Mouse (Mus musculus): ENCODE data around the gene Maml2. TPM values are rescaled to one million over a fixed set of nuclear protein-coding genes. Genes with fewer than 3 reads are reported as not detected.

Gene Maml2
- polyA plus RNA-seq, 1 experiment from 2014 or later, result 9.9 TPM

GRCm38 (mm10) chr9:13303976-13304375 lies 6.2 kb downstream of the Maml2 start:
- no peaks in the 10 kb centered on the region for H3K9me3 ChIP-seq (replicated peaks; ENCODE audit: control insufficient read depth, low read length, poor library complexity, severe bottlenecking)
- no peaks in the 10 kb centered on the region for H3K36me3 ChIP-seq (ENCODE audit: control insufficient read depth, insufficient read depth, low read length)
- ATAC-seq, result no peak
- no peaks in the 10 kb centered on the region for H3K27me3 ChIP-seq (ENCODE audit: control insufficient read depth, insufficient read depth, low read depth, low read length)
- H3K4me3 ChIP-seq (ENCODE audit: low read depth, low read length), result no peak overlapping the region
- H3K9ac ChIP-seq (ENCODE audit: low read depth, low read length), result no peak overlapping the region
- no peak overlapping the region for H3K27ac ChIP-seq (ENCODE audit: low read length)
- peaks cover 25% of the 10 kb centered on the region for H3K4me1 ChIP-seq (ENCODE audit: control insufficient read depth, insufficient read depth, low read length)
- WGBS, result 31% methylated on average over 6 of the region's 6 CpGs
- H3K4me2 ChIP-seq (ENCODE audit: low read length), result no peak overlapping the region

GRCm38 (mm10) chr9:13306471-13306870 lies 8.7 kb downstream of the Maml2 start:
- Histone ChIP-seq H3K4me2 (ENCODE audit: low read length) (no peak overlapping the region), H3K27ac (ENCODE audit: low read length) (no peak overlapping the region), H3K4me1 (ENCODE audit: control insufficient read depth, insufficient read depth, low read length) (peaks cover 27% of the 10 kb centered on the region), H3K36me3 (ENCODE audit: control insufficient read depth, insufficient read depth, low read length) (no peaks in the 10 kb centered on the region), H3K9me3 (replicated peaks; ENCODE audit: control insufficient read depth, low read length, poor library complexity, severe bottlenecking) (no peaks in the 10 kb centered on the region), H3K4me3 (ENCODE audit: low read depth, low read length) (no peak overlapping the region), H3K27me3 (ENCODE audit: control insufficient read depth, insufficient read depth, low read depth, low read length) (no peaks in the 10 kb centered on the region), H3K9ac (ENCODE audit: low read depth, low read length) (no peak overlapping the region)
- no peak for ATAC-seq
- WGBS, result 87% methylated on average over 3 of the region's 3 CpGs

GRCm38 (mm10) chr9:13307226-13307625 lies 9.5 kb downstream of the Maml2 start:
- H3K27ac ChIP-seq (ENCODE audit: low read length), result no peak overlapping the region
- H3K4me1 ChIP-seq (ENCODE audit: control insufficient read depth, insufficient read depth, low read length), result peaks cover 21% of the 10 kb centered on the region
- no peak overlapping the region for H3K9ac ChIP-seq (ENCODE audit: low read depth, low read length)
- H3K27me3 ChIP-seq (ENCODE audit: control insufficient read depth, insufficient read depth, low read depth, low read length), result no peaks in the 10 kb centered on the region
- H3K36me3 ChIP-seq (ENCODE audit: control insufficient read depth, insufficient read depth, low read length), result no peaks in the 10 kb centered on the region
- WGBS, result 21% methylated on average over 4 of the region's 4 CpGs
- no peak for ATAC-seq
- no peaks in the 10 kb centered on the region for H3K9me3 ChIP-seq (replicated peaks; ENCODE audit: control insufficient read depth, low read length, poor library complexity, severe bottlenecking)
- no peak overlapping the region for H3K4me3 ChIP-seq (ENCODE audit: low read depth, low read length)
- H3K4me2 ChIP-seq (ENCODE audit: low read length), result no peak overlapping the region

- no peak overlapping the region for H3K9ac ChIP-seq (ENCODE audit: low read depth, low read length)
- H3K36me3 ChIP-seq (ENCODE audit: control insufficient read depth, insufficient read depth, low read length), result no peaks in the 10 kb centered on the region
- no peak overlapping the region for H3K4me3 ChIP-seq (ENCODE audit: low read depth, low read length)
- H3K9me3 ChIP-seq (replicated peaks; ENCODE audit: control insufficient read depth, low read length, poor library complexity, severe bottlenecking), result no peaks in the 10 kb centered on the region
- H3K27me3 ChIP-seq (ENCODE audit: control insufficient read depth, insufficient read depth, low read depth, low read length), result no peaks in the 10 kb centered on the region
- no peak overlapping the region for H3K27ac ChIP-seq (ENCODE audit: low read length)
- no peak overlapping the region for H3K4me2 ChIP-seq (ENCODE audit: low read length)
- no peak for ATAC-seq
- WGBS, result 69% methylated on average over 8 of the region's 8 CpGs
- H3K4me1 ChIP-seq (ENCODE audit: control insufficient read depth, insufficient read depth, low read length), result peaks cover 18% of the 10 kb centered on the region
Measured at GRCm38 (mm10) chr9:13308718-13309117, 11.0 kb downstream of the Maml2 start.

GRCm38 (mm10) chr9:13309807-13310206 lies 12.1 kb downstream of the Maml2 start:
- Histone ChIP-seq H3K27ac (ENCODE audit: low read length) (peak overlapping the region; percentile 8; the same call in 1 of the 2 replicates), H3K27me3 (ENCODE audit: control insufficient read depth, insufficient read depth, low read depth, low read length) (no peaks in the 10 kb centered on the region), H3K36me3 (ENCODE audit: control insufficient read depth, insufficient read depth, low read length) (no peaks in the 10 kb centered on the region), H3K4me1 (ENCODE audit: control insufficient read depth, insufficient read depth, low read length) (peaks cover 15% of the 10 kb centered on the region), H3K9ac (ENCODE audit: low read depth, low read length) (no peak overlapping the region), H3K4me2 (ENCODE audit: low read length) (no peak overlapping the region), H3K4me3 (ENCODE audit: low read depth, low read length) (no peak overlapping the region), H3K9me3 (replicated peaks; ENCODE audit: control insufficient read depth, low read length, poor library complexity, severe bottlenecking) (no peaks in the 10 kb centered on the region)
- 56% methylated on average over 7 of the region's 7 CpGs for WGBS
- ATAC-seq, result peak; percentile 50; the same call in 1 of the 2 replicates

GRCm38 (mm10) chr9:13310236-13310635 lies 12.5 kb downstream of the Maml2 start:
- Histone ChIP-seq H3K4me2 (ENCODE audit: low read length) (no peak overlapping the region), H3K9me3 (replicated peaks; ENCODE audit: control insufficient read depth, low read length, poor library complexity, severe bottlenecking) (no peaks in the 10 kb centered on the region), H3K4me3 (ENCODE audit: low read depth, low read length) (no peak overlapping the region), H3K27me3 (ENCODE audit: control insufficient read depth, insufficient read depth, low read depth, low read length) (no peaks in the 10 kb centered on the region), H3K36me3 (ENCODE audit: control insufficient read depth, insufficient read depth, low read length) (no peaks in the 10 kb centered on the region), H3K9ac (ENCODE audit: low read depth, low read length) (no peak overlapping the region), H3K4me1 (ENCODE audit: control insufficient read depth, insufficient read depth, low read length) (peaks cover 15% of the 10 kb centered on the region), H3K27ac (ENCODE audit: low read length) (peak overlapping the region; percentile 8)
- WGBS, result 23% methylated on average over 3 of the region's 3 CpGs
- ATAC-seq, result peak; percentile 64

GRCm38 (mm10) chr9:13311094-13311493 lies 13.3 kb downstream of the Maml2 start:
- H3K27me3 ChIP-seq (ENCODE audit: control insufficient read depth, insufficient read depth, low read depth, low read length), result no peaks in the 10 kb centered on the region
- WGBS, result 27% methylated on average over 2 of the region's 2 CpGs
- no peak overlapping the region for H3K4me3 ChIP-seq (ENCODE audit: low read depth, low read length)
- no peaks in the 10 kb centered on the region for H3K9me3 ChIP-seq (replicated peaks; ENCODE audit: control insufficient read depth, low read length, poor library complexity, severe bottlenecking)
- no peak for ATAC-seq
- H3K36me3 ChIP-seq (ENCODE audit: control insufficient read depth, insufficient read depth, low read length), result no peaks in the 10 kb centered on the region
- no peak overlapping the region for H3K9ac ChIP-seq (ENCODE audit: low read depth, low read length)
- peaks cover 17% of the 10 kb centered on the region for H3K4me1 ChIP-seq (ENCODE audit: control insufficient read depth, insufficient read depth, low read length)
- H3K27ac ChIP-seq (ENCODE audit: low read length), result no peak overlapping the region
- no peak overlapping the region for H3K4me2 ChIP-seq (ENCODE audit: low read length)

GRCm38 (mm10) chr9:13313923-13314322 lies 16.2 kb downstream of the Maml2 start:
- Histone ChIP-seq H3K27me3 (ENCODE audit: control insufficient read depth, insufficient read depth, low read depth, low read length) (no peaks in the 10 kb centered on the region), H3K36me3 (ENCODE audit: control insufficient read depth, insufficient read depth, low read length) (no peaks in the 10 kb centered on the region), H3K4me3 (ENCODE audit: low read depth, low read length) (no peak overlapping the region), H3K27ac (ENCODE audit: low read length) (no peak overlapping the region), H3K9ac (ENCODE audit: low read depth, low read length) (no peak overlapping the region), H3K4me2 (ENCODE audit: low read length) (no peak overlapping the region), H3K9me3 (replicated peaks; ENCODE audit: control insufficient read depth, low read length, poor library complexity, severe bottlenecking) (no peaks in the 10 kb centered on the region), H3K4me1 (ENCODE audit: control insufficient read depth, insufficient read depth, low read length) (peaks cover 17% of the 10 kb centered on the region)
- no peak for ATAC-seq
- WGBS, result 96% methylated on average over 2 of the region's 2 CpGs

GRCm38 (mm10) chr9:13314577-13315004 lies 16.8 kb downstream of the Maml2 start:
- no peak for ATAC-seq
- Histone ChIP-seq H3K4me3 (ENCODE audit: low read depth, low read length) (no peak overlapping the region), H3K27ac (ENCODE audit: low read length) (no peak overlapping the region), H3K4me1 (ENCODE audit: control insufficient read depth, insufficient read depth, low read length) (peaks cover 15% of the 10 kb centered on the region), H3K9ac (ENCODE audit: low read depth, low read length) (no peak overlapping the region), H3K36me3 (ENCODE audit: control insufficient read depth, insufficient read depth, low read length) (no peaks in the 10 kb centered on the region), H3K27me3 (ENCODE audit: control insufficient read depth, insufficient read depth, low read depth, low read length) (no peaks in the 10 kb centered on the region), H3K9me3 (replicated peaks; ENCODE audit: control insufficient read depth, low read length, poor library complexity, severe bottlenecking) (no peaks in the 10 kb centered on the region), H3K4me2 (ENCODE audit: low read length) (no peak overlapping the region)
- 85% methylated on average over 5 of the region's 5 CpGs for WGBS

All from midbrain, embryonic 16.5 days (tissue).